Mouse (Mus musculus): ENCODE measurements around the gene Flvcr1.

DNA sequence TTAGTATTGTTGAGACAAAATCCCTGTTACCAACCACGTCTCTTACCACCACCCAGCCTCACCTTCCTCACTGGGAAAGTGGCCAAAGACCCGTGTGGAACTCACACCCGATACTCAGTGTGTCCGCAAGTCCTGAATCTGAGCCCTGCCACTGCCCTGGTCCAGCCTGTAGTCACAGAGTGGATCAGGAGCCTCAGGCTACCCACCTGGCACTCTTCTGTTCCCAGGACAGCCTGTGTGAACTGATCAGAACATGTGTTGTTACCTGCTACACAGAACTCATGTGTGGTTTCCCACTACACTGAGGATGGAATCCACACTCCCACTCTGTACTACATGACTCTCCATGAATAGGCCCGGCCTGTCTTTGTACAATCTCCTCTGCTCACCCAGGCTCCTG lies 16.1 kb upstream of the Flvcr1 start:
- TF ChIP-seq CTCF (IDR thresholded peaks at IDR 0.05; ENCODE audit: borderline replicate concordance, control insufficient read depth, extremely low read depth, insufficient read depth, low read length, poor library complexity) (no peak), POLR2A (IDR thresholded peaks at IDR 0.05; ENCODE audit: control insufficient read depth, extremely low read depth, insufficient read depth, low read length, poor library complexity) (no peak)
